Mouse (Mus musculus) lung, postnatal 14 days (tissue): ENCODE results near the gene Gm14685.
"Not testable (repeated sequence)": the region's sequence is repeated elsewhere in the genome, so short reads cannot be mapped to it uniquely, and the experiment has no call there.

Experiments used
- DNase-seq: peaks from one replicate; pipeline ENCODE4 v3.0.0; 2021

Gm14685 gene

DNA sequence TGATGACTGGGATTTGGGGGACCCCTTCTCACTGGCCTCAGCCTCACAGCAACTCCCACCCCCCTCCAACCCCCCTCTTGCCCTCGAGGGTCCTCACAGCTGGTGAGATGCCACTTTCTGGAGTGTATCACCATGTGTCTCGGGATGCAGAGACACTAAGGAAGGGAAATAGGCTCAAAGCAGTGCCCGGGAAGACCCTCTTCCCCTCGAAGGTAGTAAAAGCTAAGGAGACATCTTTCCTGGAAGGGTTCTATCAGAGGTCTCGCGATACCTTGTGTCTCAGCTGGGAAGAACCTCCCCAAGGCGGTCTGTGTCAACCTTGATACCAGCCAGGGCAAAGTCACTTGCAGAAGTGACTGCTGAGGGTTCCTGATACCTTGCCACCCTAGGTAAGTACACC is at the start of gene Gm14685:
Gene Gm14685 (plus strand): TSS at position 301 of the 400 bp plus-strand sequence.
- not testable (repeated sequence) for DNase-seq

DNA sequence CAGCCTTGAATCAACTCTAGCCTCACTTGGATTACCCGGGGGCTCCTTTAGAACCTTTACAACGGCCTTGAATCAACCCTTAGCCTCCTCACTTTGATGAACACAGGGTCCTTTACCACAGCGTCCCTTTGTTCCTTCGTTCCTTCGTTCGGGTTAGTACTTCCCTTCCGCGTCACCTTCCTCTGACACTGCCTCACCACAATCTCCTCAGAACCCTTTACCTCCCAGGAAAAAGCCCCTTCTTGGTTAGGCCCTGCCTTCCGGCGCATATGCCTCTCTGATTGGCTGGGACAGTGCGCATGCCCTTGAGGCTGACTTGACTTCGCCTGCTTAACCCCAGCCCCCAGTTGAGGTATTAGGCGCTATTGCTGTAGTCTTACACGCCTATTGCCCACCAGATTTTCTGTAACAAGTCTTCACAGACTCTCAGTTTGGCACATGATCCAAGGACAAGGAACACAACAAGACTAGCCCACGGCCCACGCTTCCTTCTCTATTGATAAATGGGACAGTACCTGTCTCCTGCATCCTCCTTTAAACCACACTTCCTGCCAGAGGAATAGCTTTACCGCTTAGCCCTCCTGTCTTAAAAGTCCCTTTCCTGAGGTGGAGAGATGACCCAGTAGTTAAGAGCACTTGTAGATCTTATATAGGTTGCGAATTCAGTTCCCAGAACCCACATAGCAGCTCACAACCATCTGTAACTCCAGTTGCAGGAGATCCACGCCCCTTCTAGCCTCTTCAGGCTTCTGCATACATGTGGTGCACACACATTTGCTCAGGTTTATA is 34.4 kb upstream of the Gm14685 start, which contains the start of gene Xlr4a:
Gene Xlr4a (minus strand): TSS at position 212 of the 789 bp plus-strand sequence.
- DNase-seq = not testable (repeated sequence)

DNA sequence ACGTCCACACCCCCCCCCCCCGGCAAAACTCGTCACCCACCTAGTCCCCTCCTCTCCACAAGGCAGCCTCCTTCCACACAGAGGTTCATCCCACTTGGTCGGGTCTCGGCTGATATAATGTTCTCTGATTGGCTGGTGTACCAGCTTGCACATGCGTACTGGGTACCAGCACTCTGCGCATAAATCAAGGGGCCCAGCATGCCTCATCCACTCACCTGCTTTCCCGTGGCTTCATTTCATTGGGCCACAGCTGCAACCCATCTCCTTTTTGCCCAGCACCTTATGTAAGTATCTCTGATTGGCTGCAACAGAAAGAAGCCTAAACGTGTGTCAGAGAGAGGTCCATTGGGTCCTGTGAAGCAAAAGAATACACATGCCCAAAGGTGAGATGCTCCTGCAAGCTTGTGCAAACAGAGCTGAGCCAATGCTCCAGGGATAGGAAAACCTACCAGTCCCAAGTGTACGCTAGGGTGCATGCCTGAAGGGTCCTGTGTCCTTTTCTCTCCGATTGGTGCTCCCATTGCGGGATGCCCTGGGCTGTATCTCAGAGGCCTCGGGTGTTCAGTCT is 19.8 kb upstream of the Gm14685 start, which contains the start of gene Xlr3a:
Gene Xlr3a (minus strand): TSS at position 155 of the 568 bp plus-strand sequence.
- DNase-seq = not testable (repeated sequence)

DNA sequence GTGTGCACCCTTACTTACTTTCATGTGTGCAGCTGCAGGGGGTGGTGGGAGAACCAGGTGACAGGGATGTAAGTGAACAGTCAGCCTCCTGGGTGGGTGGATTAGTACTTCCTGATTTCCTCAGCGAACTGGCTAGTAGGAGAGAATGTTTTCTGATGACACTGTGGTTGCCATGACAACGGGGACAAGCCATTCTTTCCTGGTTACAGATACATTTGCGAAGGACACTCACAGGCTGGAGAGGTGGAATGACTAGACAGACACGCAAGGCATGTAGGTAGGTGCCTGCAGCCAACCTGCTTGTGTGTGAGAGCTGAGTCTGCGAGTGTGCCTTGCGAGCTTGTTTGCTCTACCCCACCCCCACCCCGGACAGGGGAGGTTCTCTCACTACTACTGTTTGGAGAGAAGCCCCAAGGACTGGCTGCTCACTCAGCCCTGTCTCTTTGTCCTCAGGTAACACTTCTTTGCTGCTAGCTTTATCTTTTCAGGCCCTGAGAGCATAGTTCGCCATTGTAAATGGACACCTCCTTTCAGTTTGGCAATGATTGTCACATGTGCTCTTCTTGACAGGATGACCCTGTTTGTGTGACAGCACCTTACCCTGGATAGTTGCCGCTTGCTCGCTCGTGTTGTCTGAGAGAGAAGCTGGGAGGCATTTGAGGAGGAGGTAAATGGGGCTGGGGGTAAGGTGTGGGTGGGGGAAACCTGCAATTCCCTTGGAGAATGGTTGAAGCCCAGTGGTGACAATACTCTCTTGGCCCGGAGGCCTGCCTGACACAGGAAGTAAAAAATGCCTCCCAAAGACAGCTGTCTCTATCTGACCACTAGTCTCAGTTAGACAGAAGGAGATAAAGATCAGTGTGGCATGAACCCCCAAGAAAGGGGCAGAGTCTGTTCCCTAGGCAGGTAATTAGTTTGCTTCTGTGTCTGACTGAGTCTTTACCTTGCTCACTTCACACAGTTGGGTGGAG is 6.3 kb downstream of the Gm14685 start:
- not testable (repeated sequence) for DNase-seq

DNA sequence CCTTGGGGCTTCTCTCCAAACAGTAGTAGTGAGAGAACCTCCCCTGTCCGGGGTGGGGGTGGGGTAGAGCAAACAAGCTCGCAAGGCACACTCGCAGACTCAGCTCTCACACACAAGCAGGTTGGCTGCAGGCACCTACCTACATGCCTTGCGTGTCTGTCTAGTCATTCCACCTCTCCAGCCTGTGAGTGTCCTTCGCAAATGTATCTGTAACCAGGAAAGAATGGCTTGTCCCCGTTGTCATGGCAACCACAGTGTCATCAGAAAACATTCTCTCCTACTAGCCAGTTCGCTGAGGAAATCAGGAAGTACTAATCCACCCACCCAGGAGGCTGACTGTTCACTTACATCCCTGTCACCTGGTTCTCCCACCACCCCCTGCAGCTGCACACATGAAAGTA is 26.4 kb downstream of the Gm14685 start:
- not testable (repeated sequence) for DNase-seq

DNA sequence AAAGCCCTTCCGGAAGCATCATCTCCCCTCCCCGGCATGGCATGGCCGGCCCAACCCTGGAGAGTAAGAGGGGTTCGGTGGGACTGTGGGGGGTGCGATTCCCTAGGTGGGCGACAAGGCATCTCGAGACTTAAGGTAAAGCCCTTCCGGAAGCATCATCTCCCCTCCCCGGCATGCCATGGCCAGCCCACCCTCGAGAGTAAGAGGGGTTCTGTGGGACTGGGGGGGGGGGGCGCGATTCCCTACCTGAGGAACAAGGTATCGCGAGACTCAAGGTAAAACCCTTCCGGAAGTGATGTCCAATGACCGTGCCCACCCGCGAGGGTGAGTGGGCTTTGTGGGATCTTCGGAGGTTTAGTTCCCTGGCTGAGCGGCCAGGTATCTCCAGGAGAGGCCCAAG is 31.6 kb downstream of the Gm14685 start, which contains the start of gene Xlr5b:
Gene Xlr5b (plus strand): TSS at position 301 of the 400 bp plus-strand sequence.
- not testable (repeated sequence) for DNase-seq

DNA sequence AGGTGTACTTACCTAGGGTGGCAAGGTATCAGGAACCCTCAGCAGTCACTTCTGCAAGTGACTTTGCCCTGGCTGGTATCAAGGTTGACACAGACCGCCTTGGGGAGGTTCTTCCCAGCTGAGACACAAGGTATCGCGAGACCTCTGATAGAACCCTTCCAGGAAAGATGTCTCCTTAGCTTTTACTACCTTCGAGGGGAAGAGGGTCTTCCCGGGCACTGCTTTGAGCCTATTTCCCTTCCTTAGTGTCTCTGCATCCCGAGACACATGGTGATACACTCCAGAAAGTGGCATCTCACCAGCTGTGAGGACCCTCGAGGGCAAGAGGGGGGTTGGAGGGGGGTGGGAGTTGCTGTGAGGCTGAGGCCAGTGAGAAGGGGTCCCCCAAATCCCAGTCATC is 32.5 kb downstream of the Gm14685 start, which contains the start of gene DXBay18:
Gene DXBay18 (minus strand): TSS at position 101 of the 400 bp plus-strand sequence.
- DNase-seq = not testable (repeated sequence)

DNA sequence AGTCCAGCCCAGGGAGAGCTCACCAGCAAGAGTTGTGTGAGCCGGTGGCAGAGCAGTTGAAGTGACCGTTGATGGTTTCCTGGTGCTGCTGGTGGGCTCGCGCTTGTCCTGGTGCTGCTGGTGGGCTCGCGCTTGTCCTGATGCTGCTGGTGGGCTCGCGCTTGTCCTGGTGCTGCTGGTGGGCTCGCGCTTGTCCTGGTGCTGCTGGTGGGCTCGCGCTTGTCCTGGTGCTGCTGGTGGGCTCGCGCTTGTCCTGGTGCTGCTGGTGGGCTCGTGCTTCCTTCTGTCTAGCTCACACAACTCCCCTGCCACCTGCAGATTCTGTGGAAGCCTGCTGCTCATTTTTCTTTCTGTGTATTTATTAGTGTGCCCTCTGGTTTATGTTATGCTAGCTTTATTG is 60.0 kb downstream of the Gm14685 start, which contains the start of gene Spin2d:
Gene Spin2d (minus strand): TSS at position 101 of the 400 bp plus-strand sequence.
- DNase-seq = not testable (repeated sequence)
